Mouse (Mus musculus) neural tube, embryonic 10.5 days (tissue): ENCODE results near the gene Styk1.
"Not testable (repeated sequence)": the region's sequence is repeated elsewhere in the genome, so short reads cannot be mapped to it uniquely, and the experiment has no call there.

Source experiments
- DNase-seq: peaks from one replicate; pipeline ENCODE4 v3.0.0-alpha.2; 2017; ENCODE audit warnings: low spot score; ENCODE audit errors: extremely low spot score

Gene Styk1

DNA sequence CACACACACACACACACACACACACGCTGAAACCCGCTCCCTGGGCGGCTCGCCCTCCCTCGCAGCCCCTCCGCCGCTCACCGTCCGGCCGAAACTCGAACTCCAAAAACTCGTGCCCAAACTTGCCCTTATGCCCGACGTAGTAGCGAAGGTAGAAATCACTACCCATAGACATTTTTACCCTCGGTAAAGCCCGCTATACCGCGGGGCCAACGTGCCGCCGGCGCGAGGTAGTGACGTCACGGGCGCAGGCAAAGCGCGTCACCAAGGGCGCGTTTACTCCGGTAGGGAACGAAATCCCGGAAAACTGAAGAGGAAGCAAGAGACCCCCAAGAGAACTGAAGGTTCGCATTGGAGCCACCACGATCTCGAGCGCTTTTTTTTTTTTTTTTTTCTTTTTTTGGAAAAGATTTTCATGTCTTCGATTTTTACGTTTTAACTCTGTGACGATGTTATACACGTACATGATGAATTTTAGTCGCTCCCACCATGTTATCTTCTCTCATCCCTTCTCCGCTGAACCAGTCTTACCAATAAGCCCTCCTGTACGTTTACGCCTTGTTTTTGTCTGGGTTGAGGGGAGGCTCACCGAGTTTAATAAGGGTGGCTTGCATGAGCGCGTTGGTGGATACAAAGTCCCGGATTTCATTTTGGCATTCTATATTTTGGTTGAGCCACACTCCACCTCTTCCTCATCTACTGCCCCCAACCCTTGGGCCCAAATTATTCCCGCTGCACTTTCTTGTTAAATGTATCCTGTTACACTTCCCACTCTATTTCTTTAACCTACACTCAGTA lies 60.2 kb downstream of the Styk1 start, which contains the start of gene Magohb:
Gene Magohb (minus strand): TSS at position 254 of the 798 bp plus-strand sequence.
- DNase-seq: peak; percentile 86

DNA sequence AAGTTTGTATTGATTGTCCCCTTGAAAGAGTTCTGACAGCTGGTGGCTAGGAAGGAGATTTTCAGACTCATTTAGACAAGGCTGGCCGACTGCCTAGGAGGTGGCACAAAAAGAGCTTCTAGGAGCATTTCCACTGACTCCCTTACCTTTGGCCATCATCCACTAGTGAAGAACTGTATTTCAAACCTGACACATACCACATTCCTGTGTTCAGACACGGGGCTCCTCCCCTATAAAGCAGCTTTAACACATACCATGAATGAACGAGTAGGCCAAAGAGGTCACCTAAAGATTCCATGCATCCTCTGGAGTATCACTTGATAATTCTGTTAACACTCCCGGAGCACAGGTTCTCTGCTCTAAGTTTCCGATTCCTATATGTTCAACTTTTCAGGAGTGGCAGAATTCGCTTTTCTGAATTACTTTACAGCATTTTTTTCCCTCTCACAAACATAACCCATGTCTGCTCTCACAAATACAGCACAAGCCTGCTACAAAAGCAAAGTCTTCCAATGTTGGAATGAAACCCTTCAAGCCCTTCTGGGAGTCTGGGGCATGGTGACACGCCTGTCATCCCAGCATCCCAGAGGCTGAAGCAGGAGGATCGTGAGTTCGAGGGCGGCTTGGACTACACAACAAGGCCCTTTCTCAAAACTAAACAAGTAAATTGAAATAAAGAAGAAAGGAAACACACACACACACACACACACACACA lies 61.0 kb downstream of the Styk1 start:
- DNase-seq: peak; percentile 13

DNA sequence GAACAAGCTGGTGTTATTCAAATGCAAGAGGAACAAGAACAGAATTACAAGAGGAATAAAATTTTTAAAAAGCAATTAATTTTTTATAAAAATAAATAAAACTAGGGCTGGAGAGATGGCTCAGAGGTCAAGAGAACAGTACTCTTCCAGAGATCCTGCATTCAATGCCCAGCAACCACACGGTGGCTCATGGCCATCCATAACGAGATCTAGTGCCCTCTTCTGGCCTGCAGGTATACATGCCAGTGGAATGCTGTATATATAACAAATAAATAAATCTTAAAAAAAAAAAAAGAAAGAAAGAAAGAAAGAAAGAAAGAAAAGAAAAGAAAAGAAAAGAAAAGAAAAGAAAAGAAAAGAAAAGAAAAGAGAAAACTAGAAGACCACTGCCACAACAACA lies 63.0 kb downstream of the Styk1 start:
- DNase-seq: no peak

DNA sequence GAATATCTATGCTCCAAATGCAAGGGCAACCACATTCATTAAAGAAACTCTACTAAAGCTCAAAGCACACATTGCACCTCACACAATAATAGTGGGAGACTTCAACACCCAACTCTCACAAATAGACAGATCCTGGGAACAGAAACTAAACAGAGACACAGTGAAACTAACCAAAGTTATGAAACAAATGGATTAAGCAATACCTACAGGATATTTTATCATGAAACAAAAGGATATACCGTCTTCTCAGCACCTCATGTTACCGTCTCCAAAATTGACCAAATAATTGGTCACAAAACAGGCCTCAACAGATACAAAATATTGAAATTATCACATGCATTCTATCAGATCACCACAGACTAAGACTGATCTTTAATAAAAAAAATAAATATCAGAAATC lies 75.2 kb downstream of the Styk1 start:
- not testable (repeated sequence) for DNase-seq

DNA sequence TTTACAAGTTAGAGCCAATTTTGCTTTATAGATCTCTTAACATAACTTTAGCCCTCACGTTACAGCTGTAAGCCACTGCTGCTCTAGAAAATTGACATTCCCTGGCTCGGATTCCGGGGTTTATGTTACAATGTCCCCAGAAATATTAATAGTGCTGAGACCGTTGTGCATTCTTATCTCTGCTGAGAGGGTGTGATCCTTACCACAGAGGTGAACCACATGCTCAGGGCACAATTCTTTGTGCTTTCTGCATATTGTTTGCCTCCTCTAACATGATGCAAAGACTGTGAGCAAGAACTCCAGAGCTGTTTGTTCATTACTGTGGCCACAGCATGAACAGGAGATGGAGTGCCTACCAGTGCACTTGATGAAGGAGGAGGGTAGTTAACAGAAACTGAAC lies 76.7 kb downstream of the Styk1 start:
- DNase-seq: no peak

DNA sequence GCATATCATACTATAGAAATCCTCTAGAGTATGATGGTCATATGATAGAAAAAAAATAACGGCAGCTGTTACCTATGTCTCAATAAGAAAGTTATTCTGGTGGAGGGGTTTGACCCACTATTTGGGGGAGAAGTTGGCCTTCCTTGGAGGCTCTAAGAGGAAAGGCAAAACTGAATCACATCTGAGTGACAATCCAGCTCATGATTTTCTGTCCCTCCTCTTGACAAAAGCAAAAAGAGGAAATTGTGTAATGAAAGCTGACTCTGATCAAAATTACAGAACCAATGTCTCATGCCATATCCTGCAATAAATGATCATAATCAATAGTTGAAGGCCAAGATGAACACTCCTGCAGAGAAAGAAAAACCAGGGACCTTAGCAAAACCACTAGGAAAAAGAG lies 81.1 kb downstream of the Styk1 start:
- DNase-seq: no peak

DNA sequence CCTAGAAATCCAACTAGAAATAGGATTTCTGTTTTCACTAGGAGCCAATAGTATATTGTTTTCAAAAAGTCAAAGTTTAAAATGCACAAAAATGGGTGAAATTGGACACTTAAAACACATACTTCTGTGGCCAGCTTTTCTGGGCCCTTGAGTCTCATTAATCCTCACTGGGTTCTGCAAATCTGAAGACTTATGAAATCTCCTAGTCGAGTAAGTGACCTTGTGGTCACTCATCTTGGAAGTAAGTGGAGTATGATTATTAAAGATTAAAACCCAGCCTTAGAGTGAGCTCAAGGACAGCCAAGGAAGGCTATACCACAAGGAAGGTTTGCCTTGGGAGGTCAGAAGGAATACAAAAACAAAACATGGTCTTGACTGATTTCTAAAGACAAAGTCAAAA lies 83.1 kb downstream of the Styk1 start:
- no peak for DNase-seq

DNA sequence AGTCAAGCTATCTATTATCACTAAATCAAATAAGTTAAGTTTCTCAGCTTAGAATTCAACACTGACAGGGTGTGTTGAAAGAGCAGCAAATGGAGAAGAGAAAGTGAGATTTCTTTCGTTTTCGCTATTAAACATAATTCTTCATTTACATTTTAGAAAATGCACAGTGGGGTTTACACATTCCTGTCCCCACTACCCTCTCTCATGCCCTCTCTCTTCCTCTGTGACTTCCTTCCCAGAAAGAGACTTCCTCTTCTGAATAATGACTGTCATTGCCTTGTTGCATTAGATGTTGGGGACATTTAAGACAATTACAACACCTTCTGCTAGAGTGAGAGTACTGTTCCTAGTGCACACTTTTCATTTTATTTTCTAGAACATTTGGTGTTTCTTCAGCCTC lies 83.8 kb downstream of the Styk1 start:
- DNase-seq: no peak

DNA sequence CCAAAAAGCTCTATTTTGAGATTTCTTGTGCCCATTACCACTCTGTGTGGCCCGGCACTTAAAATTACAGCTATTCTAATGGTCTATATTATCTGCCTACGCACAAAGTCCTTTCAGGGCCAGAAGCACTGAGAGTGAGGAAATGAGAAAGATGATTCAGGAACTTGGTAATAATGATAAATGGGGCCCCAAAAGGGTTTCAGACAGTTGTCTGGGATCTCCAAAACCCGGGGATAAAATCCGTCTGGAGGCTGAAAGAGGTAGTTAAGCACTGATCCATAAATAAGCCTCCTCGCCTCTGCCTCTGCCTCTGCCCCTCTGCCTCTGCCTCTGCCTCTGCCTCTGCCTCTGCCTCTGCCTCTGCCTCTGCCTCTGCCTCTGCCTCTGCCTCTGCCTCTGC lies 89.2 kb downstream of the Styk1 start:
- no peak for DNase-seq

DNA sequence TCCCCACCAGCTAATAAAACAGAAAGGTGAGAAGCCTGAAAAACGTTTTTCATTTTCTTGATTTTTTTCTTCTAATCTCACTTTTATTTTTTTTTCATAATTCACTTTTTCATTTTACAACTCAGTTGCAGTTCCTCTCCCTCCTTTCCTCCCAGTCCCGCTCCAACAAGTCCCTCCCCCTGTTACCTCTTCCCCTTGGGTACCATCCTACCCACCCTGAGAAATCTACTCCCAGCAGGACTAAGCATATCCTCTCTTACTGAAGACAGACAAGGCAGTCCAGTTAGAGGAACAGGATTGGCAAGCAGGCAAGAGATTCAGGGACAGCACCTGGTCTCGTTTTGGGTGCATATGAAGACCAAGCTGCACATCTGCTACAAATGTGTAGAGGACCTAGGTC lies 90.6 kb downstream of the Styk1 start:
- DNase-seq: no peak

DNA sequence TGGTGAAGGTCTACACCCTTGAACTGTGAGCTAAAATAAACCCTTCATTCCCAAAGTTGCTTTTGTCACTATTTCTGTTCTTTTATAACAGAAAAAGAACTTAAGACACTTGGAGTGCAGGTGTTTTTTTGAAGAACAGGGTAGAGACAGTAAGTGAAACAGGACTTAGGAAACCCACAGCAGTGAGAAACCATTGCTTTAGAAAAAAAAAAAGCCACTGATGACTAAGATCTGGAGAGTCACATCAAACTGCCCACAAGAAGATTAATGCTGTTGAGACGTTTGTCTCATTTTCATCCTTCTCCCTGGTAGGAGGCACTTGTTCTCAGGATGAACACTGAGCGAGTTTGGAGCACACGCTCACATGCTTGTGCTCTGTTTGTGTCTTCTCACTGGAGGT lies 91.4 kb downstream of the Styk1 start:
- no peak for DNase-seq
